Mouse (Mus musculus) 3134 (cell line): ENCODE measurements around the gene Vwa1.
A peak's percentile ranks its signal among the peaks of the same experiment; 100 is the strongest.
"Not testable (repeated sequence)": the region's sequence is repeated elsewhere in the genome, so short reads cannot be mapped to it uniquely, and the experiment has no call there.

Experiments used
- DNase-seq: peaks from one replicate; pipeline ENCODE4 v3.0.0-alpha.2; 2011; ENCODE audit warnings: low spot score; ENCODE audit not compliant: insufficient read length; ENCODE audit errors: extremely low read depth

Vwa1 gene

DNA sequence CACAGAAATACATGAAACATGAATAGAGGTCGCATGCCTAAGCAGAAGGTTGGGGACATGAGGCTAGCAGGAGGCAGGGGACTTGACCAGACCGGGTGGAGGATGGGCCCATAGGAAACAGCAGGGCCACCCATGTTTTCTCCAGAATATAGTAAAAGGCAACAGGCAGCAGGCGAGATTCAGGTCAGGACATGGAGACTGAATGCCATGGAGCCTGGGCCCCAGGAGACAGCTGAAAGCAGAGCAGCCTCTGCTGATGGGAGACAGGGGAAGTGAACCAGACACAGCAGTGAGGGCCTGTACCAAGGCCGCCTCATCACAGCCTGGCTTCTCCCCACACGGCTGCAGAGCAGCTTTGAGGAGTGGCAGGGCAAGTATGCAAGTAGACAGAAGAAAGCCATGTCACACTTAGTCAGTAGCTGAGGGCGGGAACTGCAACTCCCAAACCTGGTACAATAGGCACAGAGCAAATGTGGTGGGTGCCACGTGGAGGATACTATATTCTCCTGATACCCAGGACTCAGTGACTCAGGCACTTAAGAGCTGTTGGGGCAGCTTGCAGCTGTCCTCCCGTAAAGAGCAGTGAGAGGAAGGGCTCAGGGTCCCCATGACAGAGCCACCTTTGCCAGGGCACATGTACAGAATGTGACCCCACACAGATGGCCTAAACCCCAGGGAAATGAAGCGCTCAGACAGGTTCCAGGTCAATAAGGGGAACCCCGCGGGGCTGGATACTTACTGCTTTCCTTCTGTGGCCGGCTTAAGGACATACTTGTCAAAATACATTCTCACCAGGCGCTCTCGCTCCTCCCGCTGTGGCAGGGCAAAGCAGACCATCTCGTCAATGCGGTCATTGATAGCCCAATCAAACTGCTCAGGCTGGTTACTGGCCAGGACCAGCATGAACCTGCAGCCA, 27.7 kb downstream of the Vwa1 start:
- no peak for DNase-seq

DNA sequence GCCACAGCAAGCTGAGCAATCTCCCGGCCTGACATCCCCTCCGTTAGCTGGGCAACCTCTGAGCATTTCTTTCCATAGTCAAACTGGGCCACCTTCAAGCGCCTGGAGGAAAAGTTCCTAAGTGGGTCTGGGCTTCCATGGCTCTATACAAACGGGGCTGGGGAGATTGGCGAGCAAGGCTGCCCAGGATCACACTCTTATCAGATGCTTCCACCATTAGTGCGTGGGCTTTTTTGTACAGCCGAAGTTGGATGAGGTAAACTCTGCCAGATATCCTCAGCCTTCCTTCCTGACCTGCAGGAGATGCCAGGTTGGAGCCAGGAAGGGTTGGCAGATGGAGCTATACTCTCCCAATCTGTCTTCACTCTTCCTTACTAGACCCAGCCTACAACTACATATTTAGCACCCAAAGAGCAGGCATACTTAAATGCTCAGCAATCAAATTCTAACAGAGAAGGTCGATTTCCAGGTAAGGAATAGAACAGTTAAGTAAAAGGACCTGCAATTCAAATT, 28.4 kb downstream of the Vwa1 start:
- no peak for DNase-seq

DNA sequence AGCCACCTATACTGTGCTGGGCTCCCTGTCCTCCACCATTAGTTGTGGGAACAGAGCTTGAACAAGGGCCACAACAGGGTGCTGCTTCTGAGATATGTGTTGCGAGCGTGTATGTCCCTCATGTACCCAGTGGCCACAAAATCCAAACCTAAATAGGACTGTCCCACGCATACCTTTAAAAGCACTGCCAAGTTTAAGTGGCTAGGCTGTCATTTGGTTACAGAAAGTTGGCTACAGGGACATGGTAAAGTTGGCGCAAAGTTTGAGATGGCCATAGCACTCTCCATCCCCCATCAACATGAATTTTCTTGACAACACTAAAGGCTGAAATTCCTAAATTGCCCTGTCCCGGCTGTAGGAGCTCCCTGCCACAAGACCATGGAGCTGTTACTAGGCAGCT, 29.4 kb downstream of the Vwa1 start:
- DNase-seq = no peak

DNA sequence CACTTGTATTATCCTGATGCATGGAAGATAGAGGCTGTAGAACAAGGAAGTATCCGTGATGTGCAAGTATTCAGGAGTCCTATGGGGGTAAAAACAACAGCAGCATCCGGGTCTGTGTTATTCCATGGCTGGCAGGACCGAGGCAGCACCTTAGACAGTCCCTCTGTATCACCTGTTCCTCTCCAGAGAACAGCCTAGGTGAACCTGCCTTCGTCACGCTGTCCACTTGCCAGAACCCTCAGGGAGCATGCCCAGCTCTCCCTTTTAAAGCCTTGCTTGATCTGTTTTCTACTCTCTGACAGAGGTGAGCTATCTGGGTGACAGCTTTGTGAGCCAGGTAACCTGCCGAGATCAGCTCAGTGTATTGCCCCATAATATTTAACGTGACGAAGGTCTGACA, 30.0 kb downstream of the Vwa1 start:
- DNase-seq = no peak

DNA sequence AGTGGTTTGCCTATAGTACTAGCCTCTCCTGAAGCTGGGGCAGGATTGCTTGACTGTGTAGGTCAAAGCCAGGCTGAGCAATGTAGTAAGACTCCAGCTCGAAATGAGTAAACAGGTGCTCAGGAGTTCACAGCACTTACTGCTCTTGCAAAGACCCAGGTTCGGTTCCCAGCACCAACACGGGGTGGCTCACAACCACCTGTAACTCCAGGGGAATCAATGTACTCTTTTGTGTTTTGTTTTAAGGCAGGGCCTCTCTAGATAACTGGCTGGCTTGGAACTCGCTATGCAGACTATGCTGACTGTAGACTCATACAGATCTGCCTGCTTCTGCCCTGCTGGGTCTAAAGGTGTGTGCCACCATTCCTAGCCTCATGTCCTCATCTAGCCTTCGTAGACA, 31.8 kb downstream of the Vwa1 start:
- DNase-seq = no peak

DNA sequence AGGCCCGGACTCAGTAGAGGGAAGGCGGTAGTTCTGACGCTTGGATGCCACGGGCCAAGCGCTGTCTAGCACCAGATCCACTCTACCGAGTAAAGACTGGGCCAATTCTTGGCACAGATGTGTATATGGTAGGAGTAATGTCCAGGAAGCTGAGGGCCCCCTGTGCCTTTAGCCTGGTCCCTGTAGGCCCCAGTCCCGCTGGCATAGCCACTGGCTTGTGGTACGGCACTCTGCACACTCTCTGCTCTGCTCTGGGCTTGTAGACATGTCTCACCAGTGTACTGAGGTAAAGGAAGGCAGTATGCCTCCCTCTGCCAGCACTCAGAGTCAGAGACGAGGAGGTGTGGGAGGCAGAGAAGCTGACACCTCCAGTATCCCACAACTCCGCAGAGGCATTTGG, 33.8 kb downstream of the Vwa1 start:
- not testable (repeated sequence) for DNase-seq

DNA sequence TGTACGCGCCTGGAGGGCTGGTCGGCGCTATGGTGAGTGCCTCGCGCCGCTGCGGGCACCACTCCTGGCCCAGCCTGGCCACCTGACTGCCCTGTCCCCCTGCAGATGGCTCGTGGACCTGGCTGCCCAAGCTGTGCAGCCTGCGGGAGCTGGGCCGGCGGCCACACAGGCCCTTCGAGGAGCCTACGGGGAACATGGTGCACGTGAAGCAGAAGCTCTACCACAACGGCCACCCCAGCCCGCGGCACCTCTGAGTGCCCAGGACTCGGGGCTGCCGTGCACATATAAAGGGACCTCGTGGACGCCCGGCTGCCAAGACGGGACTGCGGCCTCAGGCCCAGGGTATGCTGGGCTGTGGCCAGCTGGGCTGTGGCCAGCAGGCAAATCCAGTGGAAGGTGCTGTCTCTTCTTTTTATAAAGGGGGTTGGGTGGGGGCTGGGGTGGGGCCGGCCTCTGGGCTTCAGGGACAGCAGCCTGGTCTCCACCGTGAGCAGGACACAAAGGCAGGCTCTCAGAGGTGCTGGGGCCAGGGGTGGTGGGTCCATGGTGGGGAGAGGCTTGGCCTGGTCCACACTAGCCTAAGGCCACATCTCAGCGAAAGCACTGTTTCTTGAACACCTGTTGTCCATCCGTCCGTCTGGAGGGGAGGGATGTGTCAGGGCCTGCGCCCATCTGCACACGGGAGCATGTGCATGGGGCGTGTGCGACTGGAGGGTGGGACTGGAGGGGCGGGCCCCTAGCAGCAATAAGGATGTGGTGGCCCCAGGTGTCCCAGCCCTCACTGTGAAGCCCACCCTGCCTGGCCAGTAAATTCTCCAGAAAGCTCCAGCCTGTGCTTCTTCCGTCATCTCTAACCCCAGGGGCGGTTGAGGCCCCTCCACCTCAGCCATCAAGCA, 34.5 kb downstream of the Vwa1 start:
- DNase-seq = no peak

DNA sequence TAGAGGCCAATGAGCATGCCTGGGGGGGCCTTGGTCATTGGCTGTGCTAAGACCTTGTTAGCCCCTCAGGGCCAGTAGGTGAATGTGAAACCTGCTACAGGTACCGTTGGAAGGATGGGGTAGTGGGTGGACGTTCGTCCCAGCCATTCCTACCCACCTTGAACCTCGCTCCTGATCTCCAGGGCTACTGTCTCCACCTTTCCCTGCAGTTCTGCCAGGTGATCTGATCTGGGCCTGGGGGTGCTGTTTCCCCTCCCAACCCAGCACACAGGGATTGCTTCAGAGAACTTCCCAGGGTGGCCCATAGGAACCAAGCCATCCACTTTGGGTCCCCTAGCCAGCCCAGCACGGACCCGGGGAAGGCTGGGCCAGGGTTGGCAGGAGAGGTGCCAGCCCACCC, 35.3 kb downstream of the Vwa1 start:
- no peak for DNase-seq

DNA sequence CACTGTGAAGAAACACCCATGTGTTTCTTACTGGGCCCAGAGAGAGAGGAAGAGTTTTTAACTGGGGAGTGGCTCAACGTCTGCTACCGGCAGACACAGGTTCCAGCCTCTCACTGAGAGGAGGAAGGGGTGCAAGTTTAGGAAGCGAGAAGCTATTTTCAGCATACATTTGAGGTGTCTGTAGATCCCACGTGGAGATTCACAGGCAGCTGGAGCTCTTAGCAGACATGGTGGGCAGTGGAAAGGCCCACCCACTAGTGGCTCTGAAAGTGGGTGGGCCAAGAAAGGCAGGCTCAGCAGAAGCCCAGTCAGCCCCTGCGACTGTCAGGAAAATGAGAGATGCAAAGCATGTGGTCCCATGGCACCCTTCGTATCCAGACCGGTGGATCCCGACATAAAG, 36.2 kb downstream of the Vwa1 start:
- no peak for DNase-seq

DNA sequence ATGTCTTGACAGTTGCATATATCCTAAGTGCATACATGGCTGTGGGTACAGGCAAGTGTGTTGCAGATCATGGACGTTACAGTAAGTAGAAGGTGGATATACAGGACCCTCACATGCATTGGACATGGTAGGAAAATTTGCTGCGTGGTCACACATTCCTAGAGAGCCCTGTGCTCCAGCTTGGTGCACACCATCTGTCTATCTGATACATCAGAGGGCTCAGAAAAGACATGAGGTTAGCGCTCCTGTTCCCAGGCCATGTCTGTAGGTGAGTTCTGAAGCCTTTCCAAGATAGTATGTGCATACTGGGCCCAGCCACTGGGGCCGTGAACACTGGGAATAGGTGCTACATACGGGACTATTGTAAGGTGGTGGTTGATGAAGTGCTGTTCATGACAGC, 38.1 kb downstream of the Vwa1 start:
- DNase-seq = no peak

DNA sequence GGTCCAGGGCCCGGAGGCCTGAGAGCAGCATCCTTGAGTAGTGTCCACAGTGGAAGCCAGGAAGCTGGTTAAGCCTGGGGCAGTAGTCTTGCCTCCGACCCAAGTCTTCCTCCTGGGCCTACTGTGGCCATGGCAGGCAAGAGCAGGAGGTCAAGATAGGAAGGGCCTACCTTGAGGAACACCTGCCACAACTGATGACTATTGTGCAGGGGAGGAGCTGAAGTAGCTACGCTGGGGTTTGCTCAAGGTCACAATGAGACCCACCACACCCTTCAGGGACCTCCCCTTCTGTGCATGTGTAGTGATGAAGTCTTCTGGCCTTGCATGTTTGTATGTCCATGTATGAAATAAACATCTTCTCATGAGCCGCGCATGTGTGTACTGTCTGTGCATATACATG, 38.7 kb downstream of the Vwa1 start:
- DNase-seq = no peak

DNA sequence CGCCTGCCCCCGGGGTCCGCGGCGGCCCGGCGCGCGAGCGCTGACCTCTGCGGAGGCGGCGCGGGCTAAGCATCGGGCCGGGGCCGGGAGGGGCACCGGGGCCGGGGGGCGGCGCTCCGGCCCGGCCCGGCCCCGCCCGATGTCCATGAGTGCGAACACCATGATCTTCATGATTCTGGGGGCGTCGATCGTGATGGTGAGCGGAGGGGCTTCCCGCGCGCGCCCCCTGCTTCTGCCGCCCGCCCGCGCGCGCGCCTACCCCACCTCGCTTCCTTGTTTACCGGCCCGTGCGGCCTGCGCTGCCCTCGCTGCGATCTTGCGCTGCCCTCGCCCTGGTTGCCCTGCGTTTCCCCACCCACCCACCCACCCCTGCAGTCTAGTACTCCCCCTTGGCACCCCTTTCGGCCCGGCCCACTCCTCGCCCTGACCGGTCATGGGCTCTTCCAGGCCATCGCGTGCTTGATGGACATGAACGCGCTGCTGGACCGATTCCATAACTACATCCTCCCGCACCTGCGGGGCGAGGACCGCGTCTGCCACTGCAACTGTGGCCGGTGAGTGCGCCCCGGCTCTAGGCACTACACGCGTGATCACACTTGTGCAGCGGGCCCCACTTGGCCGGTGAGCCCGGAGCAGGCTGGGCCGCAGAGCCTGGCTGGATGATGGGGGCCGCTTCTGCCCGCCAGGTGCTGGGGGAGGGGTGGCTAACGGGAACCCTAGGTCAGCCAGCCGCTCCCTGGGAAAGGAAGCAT, 39.4 kb downstream of the Vwa1 start:
- peak; percentile 62 for DNase-seq

DNA sequence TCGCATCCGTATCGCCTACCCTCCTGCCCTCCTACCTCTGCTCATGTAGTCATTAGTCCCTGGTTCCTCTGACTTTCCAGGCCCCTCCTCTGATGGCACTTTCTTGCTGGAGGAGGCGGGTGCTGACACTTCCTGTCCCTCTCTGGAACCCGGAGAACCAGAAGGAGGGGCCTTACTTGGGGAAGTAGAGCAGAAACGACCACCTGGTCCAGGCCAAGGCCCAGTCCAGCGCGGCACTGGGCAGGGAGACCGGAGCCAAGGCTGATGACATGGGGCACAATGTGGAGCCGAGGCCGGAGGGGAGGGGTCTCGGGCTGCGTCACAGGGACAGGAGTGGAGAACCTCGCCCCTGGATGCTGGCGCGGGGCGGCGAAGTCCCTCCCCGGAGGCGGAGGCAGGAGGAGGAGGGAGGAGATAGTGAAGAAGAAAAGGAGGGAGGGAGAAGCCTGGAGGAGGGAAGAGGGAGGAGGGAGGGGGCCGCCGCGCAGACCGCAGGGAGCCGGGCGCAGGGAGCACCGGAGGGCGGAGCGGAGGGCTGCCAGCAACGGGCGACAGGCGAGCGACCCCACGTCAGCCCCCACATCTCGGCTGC, 40.1 kb downstream of the Vwa1 start, which contains the start of gene Tmem240:
TSS of gene Tmem240 (plus strand) at position 451 of the 592 bp plus-strand sequence.
- peak; percentile 95 for DNase-seq

DNA sequence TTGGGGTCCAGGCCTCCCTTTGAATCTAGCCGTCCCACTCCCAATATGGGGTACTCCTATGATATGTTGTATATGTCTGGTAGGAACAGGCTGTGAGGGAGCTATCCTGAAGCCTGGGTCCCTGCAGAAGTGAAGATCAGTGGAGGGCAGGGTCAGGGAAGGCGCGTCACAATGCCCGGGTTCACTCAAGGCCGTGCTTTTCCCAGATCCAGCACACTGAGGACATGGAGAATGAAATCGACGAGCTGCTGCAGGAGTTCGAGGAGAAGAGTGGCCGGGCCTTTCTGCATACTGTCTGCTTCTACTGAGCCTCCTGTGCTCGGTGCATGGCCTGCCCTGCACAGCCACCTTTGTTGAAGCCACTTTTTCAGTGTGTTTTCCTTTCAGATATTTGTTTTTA, 41.2 kb downstream of the Vwa1 start:
- no peak for DNase-seq

DNA sequence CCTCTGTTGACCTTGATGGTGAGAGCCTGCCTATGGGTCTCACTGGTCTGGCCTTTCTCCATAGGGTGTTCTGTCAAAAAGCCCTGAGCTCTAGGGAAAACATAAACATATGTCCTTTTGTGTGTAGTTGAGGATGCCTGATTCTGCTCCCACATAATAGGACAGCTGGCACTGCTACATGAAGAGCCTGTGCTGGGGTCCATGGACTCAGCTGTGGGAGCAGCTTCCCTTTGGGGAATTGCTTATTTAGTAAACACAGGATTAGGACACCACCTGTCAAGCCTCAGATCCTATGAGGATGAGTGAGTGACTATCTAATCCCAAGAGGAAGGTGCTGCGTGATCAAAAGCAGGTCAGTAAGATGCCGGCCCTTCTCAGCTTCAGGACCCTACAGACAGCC, 46.5 kb downstream of the Vwa1 start:
- no peak for DNase-seq

DNA sequence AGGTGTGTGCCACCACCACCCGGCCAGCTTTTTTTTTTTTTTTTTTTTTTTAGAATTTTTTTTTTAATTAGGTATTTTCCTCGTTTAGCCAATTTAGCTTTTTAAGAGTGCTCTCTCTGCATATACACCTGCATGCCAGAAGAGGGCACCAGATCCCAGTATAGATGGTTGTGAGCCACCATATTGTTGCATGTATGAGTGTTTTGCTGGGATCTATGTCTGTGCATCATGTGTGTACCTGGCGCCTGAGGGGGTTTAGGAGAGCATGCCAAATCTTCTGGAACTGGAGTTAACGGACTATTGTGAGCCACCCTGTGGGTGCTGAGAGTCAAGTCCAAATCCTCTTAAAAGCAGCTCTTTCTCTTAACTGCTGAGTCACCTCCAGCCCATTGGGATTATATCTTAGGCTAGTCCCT, 52.8 kb downstream of the Vwa1 start:
- DNase-seq = no peak
